Mouse (Mus musculus) thymus, postnatal 25 days (tissue): ENCODE measurements around the gene Sapcd2.
A peak's percentile ranks its signal among the peaks of the same experiment; 100 is the strongest.

Source experiments
- DNase-seq: peaks from one replicate; pipeline ENCODE4 v3.0.0; 2022

The Sapcd2 gene

GRCm38 (mm10) chr2:25371764-25372643 is at the start of gene Sapcd2:
Sapcd2 (plus strand) TSS chr2:25372321.
- DNase-seq, result peak; percentile 82

GRCm38 (mm10) chr2:25326036-25326435 is 46.1 kb upstream of the Sapcd2 start:
- DNase-seq, result no peak

- no peak for DNase-seq
Measured at GRCm38 (mm10) chr2:25328440-25328839, 43.7 kb upstream of the Sapcd2 start.

- DNase-seq, result no peak
Measured at GRCm38 (mm10) chr2:25331470-25331869, 40.7 kb upstream of the Sapcd2 start.

- DNase-seq, result peak; percentile 99
Measured at GRCm38 (mm10) chr2:25332286-25333160, 39.6 kb upstream of the Sapcd2 start, which contains the start of gene Man1b1. Man1b1 (plus strand) TSS chr2:25332338.

GRCm38 (mm10) chr2:25333569-25333968 is 38.6 kb upstream of the Sapcd2 start:
- no peak for DNase-seq

GRCm38 (mm10) chr2:25338303-25338702 is 33.8 kb upstream of the Sapcd2 start:
- no peak for DNase-seq

- DNase-seq, result no peak
Measured at GRCm38 (mm10) chr2:25348162-25348561, 24.0 kb upstream of the Sapcd2 start.

- no peak for DNase-seq
Measured at GRCm38 (mm10) chr2:25349499-25349898, 22.6 kb upstream of the Sapcd2 start.

- no peak for DNase-seq
Measured at GRCm38 (mm10) chr2:25350701-25351100, 21.4 kb upstream of the Sapcd2 start.

- DNase-seq, result no peak
Measured at GRCm38 (mm10) chr2:25354211-25354610, 17.9 kb upstream of the Sapcd2 start.

- DNase-seq, result no peak
Measured at GRCm38 (mm10) chr2:25355419-25356066, 16.6 kb upstream of the Sapcd2 start.

GRCm38 (mm10) chr2:25356208-25357079 is 15.7 kb upstream of the Sapcd2 start, which contains the start of gene Dpp7:
Dpp7 (minus strand) TSS chr2:25356359.
- DNase-seq, result peak; percentile 66

GRCm38 (mm10) chr2:25359848-25360247 is 12.3 kb upstream of the Sapcd2 start:
- DNase-seq, result no peak

- DNase-seq, result no peak
Measured at GRCm38 (mm10) chr2:25363478-25364178, 8.5 kb upstream of the Sapcd2 start.

GRCm38 (mm10) chr2:25364313-25364712 is 7.8 kb upstream of the Sapcd2 start:
- DNase-seq, result no peak

GRCm38 (mm10) chr2:25364761-25365090 is 7.4 kb upstream of the Sapcd2 start:
- no peak for DNase-seq

- DNase-seq, result peak; percentile 47
Measured at GRCm38 (mm10) chr2:25365091-25365761, 6.9 kb upstream of the Sapcd2 start, which contains the start of gene Uap1l1. Uap1l1 (minus strand) TSS chr2:25365682.

- DNase-seq, result no peak
Measured at GRCm38 (mm10) chr2:25369996-25370395, 2.1 kb upstream of the Sapcd2 start.

GRCm38 (mm10) chr2:25372644-25373391 is 697 bp downstream of the Sapcd2 start:
- DNase-seq, result no peak
